Comparison of ENCODE assay signal across 44 mouse cellular contexts in the genomic region with DNA sequence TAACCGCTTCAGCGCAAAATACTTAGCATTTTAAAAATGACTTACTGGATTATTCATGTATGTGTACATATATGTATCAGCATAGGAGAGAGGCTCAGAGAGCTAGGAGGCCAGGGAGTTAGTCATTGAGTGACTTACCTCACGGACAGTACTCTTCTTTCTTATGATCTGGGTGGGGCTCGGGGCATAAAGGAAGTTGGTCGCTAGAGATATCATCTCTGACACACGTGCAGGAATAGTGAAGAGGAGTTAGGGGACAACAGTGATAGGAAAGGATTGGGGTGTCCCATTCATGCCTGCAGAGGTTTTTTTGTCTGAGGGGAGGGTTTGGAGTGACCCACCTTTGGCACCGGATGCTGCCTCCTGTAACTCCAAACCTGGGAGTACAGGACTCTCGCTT. TPM values are rescaled to one million over a fixed set of nuclear protein-coding genes. Genes with fewer than 3 reads are reported as not detected.
"Had no signal": no experiment of that assay in that cellular context is flagged by ENCODE, and none has a peak within 500 bp of the region (broad histone marks: within the 10 kb centered on the region; RNA-seq: fewer than 3 reads in every experiment).

No protein-coding gene starts in this region.

- H3K27me3 ChIP-seq: heart, embryonic 12.5 days; heart, embryonic 15.5 days; hindbrain, embryonic 12.5 days; hindbrain, embryonic 13.5 days; hindbrain, embryonic 15.5 days; intestine, embryonic 15.5 days; kidney, embryonic 15.5 days had no signal

- DNase-seq: heart, postnatal 10 days; heart, postnatal 14 days; heart, postnatal 36 days; heart, postnatal 4 days; kidney, adult 11 months; kidney, adult 18-20 months; kidney, adult 2 months; kidney, adult 8-10 months; kidney, adult 9 months; kidney, postnatal 10 days; kidney, postnatal 14 days; kidney, postnatal 25 days; kidney, postnatal 36 days; kidney, postnatal 4 days; layer of hippocampus, adult 9-11 months; layer of hippocampus, postnatal 36 days had no signal

- H3K4me1 ChIP-seq: heart, embryonic 12.5 days; heart, embryonic 13.5 days; heart, embryonic 15.5 days; hindbrain, embryonic 10.5 days; hindbrain, embryonic 12.5 days; hindbrain, embryonic 15.5 days; intestine, embryonic 15.5 days had no signal

- H3K9ac ChIP-seq: heart, embryonic 12.5 days; heart, embryonic 13.5 days; heart, embryonic 15.5 days; hindbrain, embryonic 12.5 days; hindbrain, embryonic 13.5 days; hindbrain, embryonic 14.5 days; hindbrain, embryonic 15.5 days; intestine, embryonic 15.5 days; kidney, embryonic 15.5 days had no signal

- H3K36me3 ChIP-seq: heart, embryonic 12.5 days; heart, embryonic 13.5 days; heart, embryonic 15.5 days; hindbrain, embryonic 10.5 days; hindbrain, embryonic 12.5 days; hindbrain, embryonic 15.5 days; intestine, embryonic 15.5 days; kidney, embryonic 15.5 days had no signal

- ATAC-seq: hindbrain, embryonic 16.5 days; hindbrain, postnatal 0 days; inflammation-experienced regulatory T-cells, adult 6 months; intestine, embryonic 15.5 days; intestine, embryonic 16.5 days; intestine, postnatal 0 days had no signal

- H3K27ac ChIP-seq: heart, embryonic 13.5 days; heart, embryonic 15.5 days; hindbrain, embryonic 10.5 days; hindbrain, embryonic 12.5 days; hindbrain, embryonic 13.5 days; hindbrain, embryonic 14.5 days; hindbrain, embryonic 15.5 days; hindbrain, postnatal 0 days; intestine, embryonic 15.5 days; kidney, embryonic 15.5 days; kidney, postnatal 0 days; layer of hippocampus, adult 2 months; left cerebral cortex, adult 2 months had no signal

- H3K9me3 ChIP-seq: heart, embryonic 13.5 days; heart, embryonic 15.5 days; hindbrain, embryonic 13.5 days; hindbrain, embryonic 15.5 days; intestine, embryonic 15.5 days; kidney, embryonic 15.5 days had no signal

- H3K4me3 ChIP-seq: heart, embryonic 12.5 days; heart, embryonic 13.5 days; heart, embryonic 15.5 days; hindbrain, embryonic 10.5 days; hindbrain, embryonic 12.5 days; hindbrain, embryonic 13.5 days; hindbrain, embryonic 15.5 days; intestine, embryonic 15.5 days; kidney, embryonic 15.5 days; layer of hippocampus, adult 2 months; left cerebral cortex, adult 2 months had no signal

- H3K4me2 ChIP-seq: heart, embryonic 11.5 days; heart, embryonic 12.5 days; heart, embryonic 13.5 days; heart, embryonic 15.5 days; hindbrain, embryonic 12.5 days; hindbrain, embryonic 13.5 days; hindbrain, embryonic 14.5 days; hindbrain, embryonic 15.5 days; intestine, embryonic 15.5 days; kidney, embryonic 15.5 days had no signal

RNA-seq across cellular contexts. Expression of gene Cacng1, which starts 8.3 kb away (rescaled TPM):
- total RNA-seq: heart, postnatal 10 days; heart, postnatal 14 days; heart, postnatal 25 days; heart, postnatal 36 days; hematopoietic stem cell, adult 5-6 weeks; layer of hippocampus, adult 18-20 months; layer of hippocampus, adult 2 months; layer of hippocampus, adult 8-10 months; layer of hippocampus, postnatal 14 days; layer of hippocampus, postnatal 25 days; layer of hippocampus, postnatal 36 days; left cerebral cortex, adult 2 months had no signal
- polyA plus RNA-seq: heart, embryonic 11.5 days; heart, embryonic 12.5 days; heart, postnatal 0 days; inflammation-experienced regulatory T-cells, adult 6 months; intestine, embryonic 14.5 days; intestine, embryonic 16.5 days; kidney, embryonic 14.5 days had no signal
